Mouse (Mus musculus): ENCODE measurements around the gene Ccp110. TPM values are rescaled to one million over a fixed set of nuclear protein-coding genes. Genes with fewer than 3 reads are reported as not detected.

Gene Ccp110
- total RNA-seq, 2 experiments from 2014 or later, result 47.6 to 47.7 TPM

DNA sequence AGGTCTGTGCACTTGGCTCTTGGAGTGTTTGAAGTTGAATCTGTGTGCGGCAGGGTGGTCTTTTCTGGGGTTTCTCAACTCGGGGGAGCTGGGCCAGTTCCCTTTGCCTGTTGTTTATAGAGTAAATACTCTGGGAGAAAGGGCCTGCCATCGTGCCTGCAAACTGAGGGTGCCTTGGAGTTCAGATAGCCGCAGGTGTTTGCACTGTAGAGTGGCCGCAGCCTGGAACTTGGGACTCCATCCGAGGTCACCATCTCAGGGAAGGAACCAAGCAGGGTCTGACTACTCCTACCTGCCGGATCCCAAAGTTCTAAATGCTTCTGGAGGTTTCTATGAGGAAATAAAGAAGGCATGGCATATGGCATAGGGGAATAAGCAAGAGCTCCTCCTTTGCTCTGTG is 43.4 kb downstream of the Ccp110 start:
- no peak overlapping the region for H3K4me3 ChIP-seq
- intact Hi-C loops (cut with DNase I), result no loop called here
- no peak overlapping the region for H3K27ac ChIP-seq
- no peak for DNase-seq (ENCODE audit: extremely low spot score in 1 of 2, low spot score in 2 of 2)
- no peak for TF ChIP-seq CTCF (IDR thresholded peaks at IDR 0.05)

DNA sequence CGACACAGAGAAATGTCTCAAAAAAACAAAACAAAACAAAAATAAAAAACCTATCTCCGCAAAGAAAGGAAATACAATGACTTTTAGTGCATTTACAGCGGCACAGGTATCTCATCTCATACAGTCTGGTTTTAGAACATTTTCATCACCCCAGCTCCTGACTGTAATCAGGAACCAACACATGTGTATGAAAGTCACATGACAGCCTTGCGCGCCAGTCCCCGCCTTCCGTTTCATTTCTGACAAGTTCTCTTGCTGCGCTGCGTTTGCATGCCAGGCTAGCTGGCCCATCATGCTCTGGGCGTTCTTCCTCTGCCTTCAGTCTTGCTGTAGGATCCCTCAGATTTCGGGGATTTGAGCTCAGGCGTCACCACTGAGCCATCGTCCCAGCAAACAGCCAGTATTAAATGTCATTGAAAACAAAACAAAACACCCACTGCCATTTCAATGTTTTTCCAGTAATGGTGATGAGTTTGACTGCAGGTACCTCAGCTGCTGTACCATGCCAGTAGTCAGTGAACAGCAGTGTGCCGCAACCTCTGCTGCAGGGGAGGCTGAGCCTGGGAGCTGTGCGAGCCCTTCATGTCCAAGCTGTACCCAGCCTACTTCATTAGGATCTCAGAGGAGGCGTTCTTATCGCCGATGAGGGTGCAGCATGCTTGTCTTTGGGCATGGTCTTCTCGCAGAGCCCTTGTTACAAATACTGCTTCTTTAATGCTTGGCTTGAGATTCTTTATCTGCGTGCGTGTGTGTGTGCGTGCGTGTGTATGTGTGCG is 44.3 kb downstream of the Ccp110 start:
- Histone ChIP-seq H3K27ac (no peak overlapping the region), H3K4me3 (no peak overlapping the region)
- no peak for DNase-seq (ENCODE audit: extremely low spot score in 1 of 2, low spot score in 2 of 2)
- intact Hi-C loops (cut with DNase I), result no loop called here
- no peak for TF ChIP-seq CTCF (IDR thresholded peaks at IDR 0.05)

GRCm38 (mm10) chr7:118758369-118758768 is 46.0 kb downstream of the Ccp110 start:
- Histone ChIP-seq H3K27ac (no peak overlapping the region), H3K4me3 (no peak overlapping the region)
- DNase-seq (ENCODE audit: extremely low spot score in 1 of 2, low spot score in 2 of 2), result no peak
- intact Hi-C loops (cut with DNase I), result no loop called here
- TF ChIP-seq CTCF (IDR thresholded peaks at IDR 0.05), result no peak

DNA sequence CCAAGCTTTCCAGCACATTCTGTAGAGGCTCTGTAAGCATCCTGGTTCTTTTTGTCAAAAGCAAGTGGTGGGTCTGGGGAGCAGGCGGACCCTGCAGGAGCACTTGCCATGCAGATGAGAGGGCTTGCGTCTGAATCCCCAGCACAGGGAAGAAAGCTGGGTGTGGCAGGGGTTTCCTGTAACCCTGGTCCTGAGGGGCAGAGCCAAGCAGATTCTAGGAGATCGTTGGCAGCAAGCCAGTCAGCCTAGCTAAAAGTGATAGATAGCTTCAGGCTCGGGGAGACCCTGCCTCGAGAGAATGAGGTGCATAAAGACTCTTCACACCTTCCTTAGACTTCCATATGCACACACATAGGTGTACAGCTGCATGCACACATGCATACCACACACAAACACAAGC is 47.0 kb downstream of the Ccp110 start:
- intact Hi-C loops (cut with DNase I), result no loop called here
- Histone ChIP-seq H3K27ac (no peak overlapping the region), H3K4me3 (no peak overlapping the region)
- TF ChIP-seq CTCF (IDR thresholded peaks at IDR 0.05), result no peak
- no peak for DNase-seq (ENCODE audit: extremely low spot score in 1 of 2, low spot score in 2 of 2)

- no peak overlapping the region for H3K27ac ChIP-seq
- H3K4me3 ChIP-seq, result no peak overlapping the region
- intact Hi-C loops (cut with DNase I), result loop anchor here (10.0 kb wide), 1 partner anchor 731 kb away; no protein-coding TSS in a partner anchor
- TF ChIP-seq CTCF (IDR thresholded peaks at IDR 0.05), result no peak
- DNase-seq (ENCODE audit: extremely low spot score in 1 of 2, low spot score in 2 of 2), result no peak
Measured at GRCm38 (mm10) chr7:118763939-118764338, 51.6 kb downstream of the Ccp110 start.

- Histone ChIP-seq H3K4me3 (no peak overlapping the region), H3K27ac (no peak overlapping the region)
- intact Hi-C loops (cut with DNase I), result loop anchor here (5.0 to 10.0 kb wide), 3 partner anchors 73 to 730 kb away; no protein-coding TSS in a partner anchor
- no peak for TF ChIP-seq CTCF (IDR thresholded peaks at IDR 0.05)
- no peak for DNase-seq (ENCODE audit: extremely low spot score in 1 of 2, low spot score in 2 of 2)
Measured at GRCm38 (mm10) chr7:118764725-118765124, 52.4 kb downstream of the Ccp110 start.

- intact Hi-C loops (cut with DNase I), result loop anchor here (1.0 to 10.0 kb wide), 5 partner anchors 72 to 729 kb away; partner anchors contain the start of gene Gprc5b
- no peak overlapping the region for H3K27ac ChIP-seq
- TF ChIP-seq CTCF (IDR thresholded peaks at IDR 0.05), result no peak
Measured at GRCm38 (mm10) chr7:118765604-118766003, 53.3 kb downstream of the Ccp110 start.

DNA sequence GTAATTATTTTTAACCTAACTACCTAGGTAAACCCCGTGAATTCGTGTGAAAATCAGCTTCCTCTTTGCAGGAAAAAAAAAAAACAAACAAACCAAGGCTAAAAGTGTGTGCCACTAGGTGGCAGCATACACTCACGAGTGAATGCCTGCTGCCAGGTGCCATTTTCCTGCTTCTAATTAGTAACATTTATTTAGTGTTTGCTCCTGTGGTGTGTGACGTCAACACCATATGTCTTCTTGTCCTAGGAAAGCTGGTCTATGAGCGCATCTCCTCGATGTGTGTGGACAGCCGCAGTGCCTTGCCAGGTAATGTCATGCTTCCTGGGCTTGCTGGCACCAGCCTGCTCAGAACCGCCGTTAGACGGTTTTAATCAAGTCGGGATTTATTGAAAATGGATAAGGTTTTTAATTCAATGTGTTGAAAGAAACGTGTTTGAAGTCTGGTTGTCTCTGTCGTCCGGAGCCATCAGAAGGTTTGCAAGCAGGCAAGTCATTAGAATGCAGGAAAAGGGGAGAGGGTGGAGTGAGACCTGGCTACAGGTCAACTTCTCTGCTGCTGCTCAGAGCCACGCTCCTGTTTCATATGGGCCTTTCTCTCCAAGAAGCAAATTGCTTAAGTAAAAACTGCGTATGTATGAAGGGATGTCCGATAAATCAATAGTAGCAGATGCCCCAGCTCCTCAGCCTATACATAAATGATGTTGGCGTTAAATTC is 53.9 kb downstream of the Ccp110 start:
- Histone ChIP-seq H3K4me3 (no peak overlapping the region), H3K27ac (0 out of 2 replicates have a peak overlapping the region, but pooled peaks have one; percentile 15)
- TF ChIP-seq CTCF (IDR thresholded peaks at IDR 0.05), result peak; percentile 85
- intact Hi-C loops (cut with DNase I), result loop anchor here (1.0 to 10.0 kb wide), 5 partner anchors 71 to 729 kb away; partner anchors contain the start of gene Gprc5b
- peak; percentile 60 to 64 for DNase-seq (ENCODE audit: extremely low spot score in 1 of 2, low spot score in 2 of 2)

More at GRCm38 (mm10) chr7:118765604-118766003, 53.3 kb downstream of the Ccp110 start:
- H3K4me3 ChIP-seq, result no peak overlapping the region
- DNase-seq (ENCODE audit: extremely low spot score in 1 of 2, low spot score in 2 of 2), result no peak

DNA sequence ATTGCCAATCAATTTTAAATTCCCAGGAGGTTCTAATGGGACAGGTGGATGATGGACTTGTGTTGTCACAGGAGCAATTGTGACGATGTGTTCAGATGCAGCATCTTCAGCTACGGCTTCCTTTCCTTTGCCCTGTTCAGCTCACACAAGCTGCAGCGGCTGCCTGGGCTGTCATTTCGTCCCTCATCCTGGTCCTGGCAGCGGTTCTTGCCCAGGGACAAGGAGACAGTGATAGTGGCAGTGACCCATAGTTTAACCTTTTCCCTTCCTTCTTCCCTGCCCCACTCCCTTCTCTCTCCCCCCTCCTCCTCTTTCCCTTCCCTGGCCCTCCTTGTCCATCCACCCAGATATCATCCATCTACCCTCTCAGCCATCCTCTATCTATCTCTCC is 54.5 kb downstream of the Ccp110 start:
- TF ChIP-seq CTCF (IDR thresholded peaks at IDR 0.05), result no peak
- intact Hi-C loops (cut with DNase I), result loop anchor here (1.0 to 10.0 kb wide), 5 partner anchors 70 to 728 kb away; partner anchors contain the start of gene Gprc5b
- no peak overlapping the region for H3K27ac ChIP-seq
- no peak overlapping the region for H3K4me3 ChIP-seq
- DNase-seq (ENCODE audit: extremely low spot score in 1 of 2, low spot score in 2 of 2), result no peak

- DNase-seq (ENCODE audit: extremely low spot score in 1 of 2, low spot score in 2 of 2), result no peak
- no peak for TF ChIP-seq CTCF (IDR thresholded peaks at IDR 0.05)
- intact Hi-C loops (cut with DNase I), result loop anchor here (5.0 to 10.0 kb wide), 3 partner anchors 68 to 726 kb away; no protein-coding TSS in a partner anchor
Measured at GRCm38 (mm10) chr7:118769208-118769607, 56.9 kb downstream of the Ccp110 start.

DNA sequence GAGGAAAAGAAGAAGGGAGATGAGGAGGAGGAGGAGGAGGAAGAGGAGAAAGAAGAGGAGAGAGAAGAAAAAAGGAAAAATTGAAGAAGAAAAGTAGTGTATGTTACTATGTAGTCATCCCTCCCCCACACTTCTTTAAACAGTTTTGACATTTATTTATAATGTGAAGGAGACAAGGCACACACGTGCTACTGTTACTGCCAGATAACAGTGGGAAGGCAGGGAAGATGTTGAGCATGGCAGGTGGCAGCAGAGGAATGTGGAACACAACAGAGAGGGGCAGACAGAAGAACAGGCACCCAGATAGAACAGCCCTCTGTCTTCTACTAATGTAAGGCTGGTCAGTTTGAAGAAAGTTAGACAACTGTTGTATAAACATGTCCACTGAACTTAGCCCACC is 57.3 kb downstream of the Ccp110 start:
- no peak for TF ChIP-seq CTCF (IDR thresholded peaks at IDR 0.05)
- Histone ChIP-seq H3K27ac (no peak overlapping the region), H3K4me3 (no peak overlapping the region)
- DNase-seq (ENCODE audit: extremely low spot score in 1 of 2, low spot score in 2 of 2), result no peak
- intact Hi-C loops (cut with DNase I), result loop anchor here (5.0 to 10.0 kb wide), 3 partner anchors 68 to 725 kb away; no protein-coding TSS in a partner anchor

More at GRCm38 (mm10) chr7:118769208-118769607, 56.9 kb downstream of the Ccp110 start:
- Histone ChIP-seq H3K27ac (no peak overlapping the region), H3K4me3 (no peak overlapping the region)

DNA sequence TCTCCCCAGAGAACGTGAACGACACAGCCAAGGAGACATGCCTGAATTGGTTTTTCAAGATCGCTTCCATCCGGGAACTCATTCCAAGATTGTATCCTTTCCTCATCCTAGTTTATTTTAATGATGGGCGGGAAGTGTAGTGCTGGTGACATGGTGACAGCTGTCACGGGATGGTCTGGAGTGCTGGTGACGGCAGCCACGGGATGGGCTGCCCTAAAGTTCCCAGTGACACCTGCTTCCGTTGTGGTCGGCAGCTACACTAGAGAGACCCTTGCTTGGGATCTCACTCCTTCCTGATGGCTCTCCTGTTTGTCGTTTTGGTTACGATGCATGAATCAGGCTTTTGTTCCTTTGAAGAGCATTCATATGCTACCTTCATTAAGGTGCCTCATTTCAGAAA is 60.7 kb downstream of the Ccp110 start:
- Histone ChIP-seq H3K27ac (no peak overlapping the region), H3K4me3 (no peak overlapping the region)
- intact Hi-C loops (cut with DNase I), result no loop called here
- no peak for DNase-seq (ENCODE audit: extremely low spot score in 1 of 2, low spot score in 2 of 2)
- no peak for TF ChIP-seq CTCF (IDR thresholded peaks at IDR 0.05)

Measured in left cerebral cortex, adult 2 months (tissue).